Mouse (Mus musculus): ENCODE data around the gene Tescl. TPM values are rescaled to one million over a fixed set of nuclear protein-coding genes. Genes with fewer than 3 reads are reported as not detected.
A peak's percentile ranks its signal among the peaks of the same experiment; 100 is the strongest.

The Tescl gene
- polyA plus RNA-seq, 1 experiment from 2014 or later, result 0.15 TPM

GRCm38 (mm10) chr7:24346444-24346843, 12.7 kb upstream of the Tescl start:
- Histone ChIP-seq H3K4me3 (replicated peaks; ENCODE audit: low read length) (no peak overlapping the region), H3K9me3 (replicated peaks; ENCODE audit: control insufficient read depth, low read length) (no peaks in the 10 kb centered on the region), H3K36me3 (ENCODE audit: control insufficient read depth, insufficient read depth, low read length) (no peaks in the 10 kb centered on the region), H3K4me2 (ENCODE audit: low read depth, low read length) (no peak overlapping the region), H3K27me3 (ENCODE audit: control insufficient read depth, insufficient read depth, low read length) (no peaks in the 10 kb centered on the region), H3K27ac (ENCODE audit: low read length) (no peak overlapping the region), H3K4me1 (ENCODE audit: control insufficient read depth, insufficient read depth, low read length) (no peaks in the 10 kb centered on the region), H3K9ac (ENCODE audit: low read length) (no peak overlapping the region)
- WGBS, result 62% methylated on average over 5 of the region's 5 CpGs
- no peak for ATAC-seq (ENCODE audit: insufficient read depth, low FRiP score)

GRCm38 (mm10) chr7:24343701-24344272, 10.1 kb upstream of the Tescl start:
- no peak overlapping the region for H3K4me3 ChIP-seq (replicated peaks; ENCODE audit: low read length)
- H3K27me3 ChIP-seq (ENCODE audit: control insufficient read depth, insufficient read depth, low read length), result no peaks in the 10 kb centered on the region
- no peak overlapping the region for H3K27ac ChIP-seq (ENCODE audit: low read length)
- ATAC-seq (ENCODE audit: insufficient read depth, low FRiP score), result no peak
- no peaks in the 10 kb centered on the region for H3K36me3 ChIP-seq (ENCODE audit: control insufficient read depth, insufficient read depth, low read length)
- 54% methylated on average over 7 of the region's 7 CpGs for WGBS
- H3K4me2 ChIP-seq (ENCODE audit: low read depth, low read length), result no peak overlapping the region
- H3K9me3 ChIP-seq (replicated peaks; ENCODE audit: control insufficient read depth, low read length), result no peaks in the 10 kb centered on the region
- no peaks in the 10 kb centered on the region for H3K4me1 ChIP-seq (ENCODE audit: control insufficient read depth, insufficient read depth, low read length)
- H3K9ac ChIP-seq (ENCODE audit: low read length), result 0 out of 2 replicates have a peak overlapping the region, but pooled peaks have one; percentile 19

- Histone ChIP-seq H3K27me3 (ENCODE audit: control insufficient read depth, insufficient read depth, low read length) (peaks cover 3% of the 10 kb centered on the region; the same call in 1 of the 2 replicates), H3K4me1 (ENCODE audit: control insufficient read depth, insufficient read depth, low read length) (no peaks in the 10 kb centered on the region), H3K9ac (ENCODE audit: low read length) (no peak overlapping the region), H3K4me2 (ENCODE audit: low read depth, low read length) (no peak overlapping the region), H3K4me3 (replicated peaks; ENCODE audit: low read length) (no peak overlapping the region), H3K36me3 (ENCODE audit: control insufficient read depth, insufficient read depth, low read length) (no peaks in the 10 kb centered on the region), H3K27ac (ENCODE audit: low read length) (no peak overlapping the region), H3K9me3 (replicated peaks; ENCODE audit: control insufficient read depth, low read length) (no peaks in the 10 kb centered on the region)
- 42% methylated on average over 2 of the region's 2 CpGs for WGBS
- no peak for ATAC-seq (ENCODE audit: insufficient read depth, low FRiP score)
These were observed 4.5 kb upstream of the Tescl start for GRCm38 (mm10) chr7:24338241-24338640.

- Histone ChIP-seq H3K4me1 (ENCODE audit: control insufficient read depth, insufficient read depth, low read length) (no peaks in the 10 kb centered on the region), H3K36me3 (ENCODE audit: control insufficient read depth, insufficient read depth, low read length) (no peaks in the 10 kb centered on the region), H3K9me3 (replicated peaks; ENCODE audit: control insufficient read depth, low read length) (no peaks in the 10 kb centered on the region), H3K9ac (ENCODE audit: low read length) (no peak overlapping the region), H3K27me3 (ENCODE audit: control insufficient read depth, insufficient read depth, low read length) (peaks cover 3% of the 10 kb centered on the region; the same call in 1 of the 2 replicates), H3K27ac (ENCODE audit: low read length) (no peak overlapping the region), H3K4me2 (ENCODE audit: low read depth, low read length) (no peak overlapping the region), H3K4me3 (replicated peaks; ENCODE audit: low read length) (no peak overlapping the region)
- WGBS, result 11% methylated on average over 5 of the region's 5 CpGs
- no peak for ATAC-seq (ENCODE audit: insufficient read depth, low FRiP score)
These were observed 2.1 kb upstream of the Tescl start for GRCm38 (mm10) chr7:24335699-24336309.

GRCm38 (mm10) chr7:24327281-24327975, 6.3 kb downstream of the Tescl start:
- peaks cover 10% of the 10 kb centered on the region; the same call in 1 of the 2 replicates for H3K9me3 ChIP-seq (replicated peaks; ENCODE audit: control insufficient read depth, low read length)
- peaks cover 2% of the 10 kb centered on the region; the same call in 1 of the 2 replicates for H3K4me1 ChIP-seq (ENCODE audit: control insufficient read depth, insufficient read depth, low read length)
- H3K27ac ChIP-seq (ENCODE audit: low read length), result no peak overlapping the region
- no peak overlapping the region for H3K4me2 ChIP-seq (ENCODE audit: low read depth, low read length)
- no peak overlapping the region for H3K4me3 ChIP-seq (replicated peaks; ENCODE audit: low read length)
- no peaks in the 10 kb centered on the region for H3K27me3 ChIP-seq (ENCODE audit: control insufficient read depth, insufficient read depth, low read length)
- no peaks in the 10 kb centered on the region for H3K36me3 ChIP-seq (ENCODE audit: control insufficient read depth, insufficient read depth, low read length)
- WGBS, result 66% methylated on average over 14 of the region's 14 CpGs
- no peak overlapping the region for H3K9ac ChIP-seq (ENCODE audit: low read length)
- peak; percentile 63; the same call in 1 of the 2 replicates for ATAC-seq (ENCODE audit: insufficient read depth, low FRiP score)

- peak overlapping the region; percentile 56 for H3K4me2 ChIP-seq (ENCODE audit: low read depth, low read length)
- H3K4me1 ChIP-seq (ENCODE audit: control insufficient read depth, insufficient read depth, low read length), result peaks cover 2% of the 10 kb centered on the region; the same call in 1 of the 2 replicates
- no peak for ATAC-seq (ENCODE audit: insufficient read depth, low FRiP score)
- H3K4me3 ChIP-seq (replicated peaks; ENCODE audit: low read length), result peak overlapping the region; percentile 37
- H3K9ac ChIP-seq (ENCODE audit: low read length), result peak overlapping the region; percentile 51
- H3K27ac ChIP-seq (ENCODE audit: low read length), result no peak overlapping the region
- no peaks in the 10 kb centered on the region for H3K36me3 ChIP-seq (ENCODE audit: control insufficient read depth, insufficient read depth, low read length)
- WGBS, result 55% methylated on average over 20 of the region's 20 CpGs
- peaks cover 10% of the 10 kb centered on the region; the same call in 1 of the 2 replicates for H3K9me3 ChIP-seq (replicated peaks; ENCODE audit: control insufficient read depth, low read length)
- no peaks in the 10 kb centered on the region for H3K27me3 ChIP-seq (ENCODE audit: control insufficient read depth, insufficient read depth, low read length)
These were observed 7.2 kb downstream of the Tescl start for GRCm38 (mm10) chr7:24326273-24327135.

- peaks cover 10% of the 10 kb centered on the region; the same call in 1 of the 2 replicates for H3K9me3 ChIP-seq (replicated peaks; ENCODE audit: control insufficient read depth, low read length)
- peak overlapping the region; percentile 51 for H3K9ac ChIP-seq (ENCODE audit: low read length)
- ATAC-seq (ENCODE audit: insufficient read depth, low FRiP score), result peak; percentile 51; the same call in 1 of the 2 replicates
- H3K36me3 ChIP-seq (ENCODE audit: control insufficient read depth, insufficient read depth, low read length), result no peaks in the 10 kb centered on the region
- no peak overlapping the region for H3K27ac ChIP-seq (ENCODE audit: low read length)
- H3K4me3 ChIP-seq (replicated peaks; ENCODE audit: low read length), result peak overlapping the region; percentile 37
- H3K27me3 ChIP-seq (ENCODE audit: control insufficient read depth, insufficient read depth, low read length), result no peaks in the 10 kb centered on the region
- H3K4me1 ChIP-seq (ENCODE audit: control insufficient read depth, insufficient read depth, low read length), result peaks cover 2% of the 10 kb centered on the region; the same call in 1 of the 2 replicates
- H3K4me2 ChIP-seq (ENCODE audit: low read depth, low read length), result peak overlapping the region; percentile 56
- WGBS, result 8% methylated on average over 13 of the region's 13 CpGs
These were observed 8.0 kb downstream of the Tescl start for GRCm38 (mm10) chr7:24325675-24326128.

- H3K4me3 ChIP-seq (replicated peaks; ENCODE audit: low read length), result no peak overlapping the region; the same call in 1 of the 2 replicates
- H3K9me3 ChIP-seq (replicated peaks; ENCODE audit: control insufficient read depth, low read length), result peaks cover 10% of the 10 kb centered on the region; the same call in 1 of the 2 replicates
- H3K4me2 ChIP-seq (ENCODE audit: low read depth, low read length), result peak overlapping the region; percentile 56
- peaks cover 2% of the 10 kb centered on the region; the same call in 1 of the 2 replicates for H3K4me1 ChIP-seq (ENCODE audit: control insufficient read depth, insufficient read depth, low read length)
- ATAC-seq (ENCODE audit: insufficient read depth, low FRiP score), result no peak
- no peak overlapping the region for H3K27ac ChIP-seq (ENCODE audit: low read length)
- no peak overlapping the region for H3K9ac ChIP-seq (ENCODE audit: low read length)
- no peaks in the 10 kb centered on the region for H3K36me3 ChIP-seq (ENCODE audit: control insufficient read depth, insufficient read depth, low read length)
- H3K27me3 ChIP-seq (ENCODE audit: control insufficient read depth, insufficient read depth, low read length), result no peaks in the 10 kb centered on the region
- 91% methylated on average over 6 of the region's 6 CpGs for WGBS
These were observed 8.5 kb downstream of the Tescl start for GRCm38 (mm10) chr7:24325197-24325596.
